Mouse (Mus musculus) megakaryocyte, embryonic 14.5 days (primary cell): Measurements from ENCODE around the gene Stra6.

ENCODE experiments used
- FLI1 ChIP-seq: IDR thresholded peaks from 2 replicates; pipeline ENCODE4 v1.6.1; 2012; ENCODE audit warnings: low read length, inconsistent platforms, mixed read lengths
- GATA1 ChIP-seq: IDR thresholded peaks from 3 replicates; pipeline ENCODE4 v1.6.1; 2012; ENCODE audit warnings: mixed read lengths, low read length, inconsistent platforms, borderline replicate concordance

DNA sequence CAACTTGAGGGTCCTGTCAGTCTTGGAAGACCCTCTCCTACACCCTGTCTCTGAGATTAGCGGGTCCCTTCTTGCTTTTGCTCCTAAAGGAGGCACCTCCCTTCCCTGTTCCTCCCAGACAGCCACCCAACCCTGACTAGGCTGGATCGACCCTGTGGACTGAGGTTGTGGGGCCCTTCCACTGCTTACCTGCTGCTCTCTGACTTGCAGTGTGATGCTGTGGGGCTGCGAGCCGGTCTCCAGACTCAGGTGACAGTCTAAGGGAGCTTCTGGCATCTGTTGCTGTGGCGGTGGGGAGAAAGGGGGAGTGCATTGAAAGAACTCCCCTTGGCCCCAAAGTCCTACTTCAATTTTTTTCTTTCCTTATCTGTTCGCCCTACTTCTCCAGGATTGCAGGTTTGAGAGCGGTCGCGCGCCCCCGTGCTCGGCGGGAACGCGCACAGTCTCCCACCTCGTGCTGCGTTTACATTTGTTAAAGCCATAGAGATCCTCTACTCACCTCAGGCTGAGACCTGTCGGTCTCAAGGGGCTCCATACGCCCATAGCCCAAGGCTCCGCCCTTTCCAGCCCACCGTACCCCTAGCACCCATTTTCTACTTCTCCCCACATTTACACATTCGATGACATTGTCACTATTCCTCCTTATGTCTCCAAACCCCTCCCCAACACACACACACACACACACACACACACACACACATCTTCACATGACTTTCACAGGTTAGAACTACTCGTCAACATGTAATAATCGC lies 137.7 kb downstream of the Stra6 start:
- TF ChIP-seq GATA1 (no peak), FLI1 (no peak)
